In genomic region chr7:135666314-135666713, GRCm38 (mm10) we compare ENCODE assay signal across 20 mouse cellular contexts. TPM values are rescaled to one million over a fixed set of nuclear protein-coding genes. Genes with fewer than 3 reads are reported as not detected.
DNase-seq lines count a peak whose midpoint lies in the region; ATAC-seq and TF ChIP-seq lines count a peak whose summit lies in the region.
"Had no signal": no experiment of that assay in that cellular context is flagged by ENCODE, and none has a peak within 500 bp of the region (broad histone marks: within the 10 kb centered on the region; RNA-seq: fewer than 3 reads in every experiment).

No protein-coding gene starts in this region.

- no peak overlapping the region for H3K4me3 ChIP-seq in bone marrow, adult 2 months (replicated peaks; ENCODE audit: control insufficient read depth, low read depth, low read length)
- H3K4me3 ChIP-seq: embryonic facial prominence, embryonic 10.5 days; forebrain, embryonic 13.5 days; heart, embryonic 10.5 days; hindbrain, embryonic 15.5 days had no signal

- peak; percentile 34 to 43; a peak in 2 of 4 replicates for ATAC-seq in hematopoietic stem cell, adult 5-6 weeks (replicated peaks in 1 of 2; ENCODE audit: insufficient read depth in 1 of 2, low FRiP score in 2 of 2, low TSS enrichment in 1 of 2, low read depth in 1 of 2, poor library complexity in 2 of 2, severe bottlenecking in 2 of 2)
- ATAC-seq in neutrophil, adult 5-6 weeks (ENCODE audit: extremely low read depth, insufficient number of reproducible peaks, low FRiP score, poor library complexity, severe bottlenecking) = peak; percentile 32; the same call in 1 of the 2 replicates
- ATAC-seq in CD4-positive, CD25-positive, alpha-beta regulatory T cell, adult 4 months = no peak
- ATAC-seq: forebrain, embryonic 13.5 days; forebrain, postnatal 0 days; intestine, embryonic 16.5 days had no signal

- H3K27ac ChIP-seq in bone marrow, adult 2 months (ENCODE audit: control insufficient read depth, insufficient read depth, low read depth, low read length, poor library complexity) = peak overlapping the region; percentile 68
- H3K27ac ChIP-seq: embryonic facial prominence, embryonic 10.5 days; forebrain, embryonic 13.5 days; heart, embryonic 10.5 days; hindbrain, embryonic 15.5 days had no signal

- WGBS in bone marrow, adult 2 months = 32% methylated on average over 2 of the region's 2 CpGs

- no peak for TF ChIP-seq CTCF in bone marrow, adult 2 months (IDR thresholded peaks at IDR 0.05; ENCODE audit: control insufficient read depth, insufficient read depth, low read length)

- peak; percentile 75 for DNase-seq in 416B (ENCODE audit: low read depth)
- DNase-seq in embryo, embryonic 10.5 days (ENCODE audit: low spot score) = no peak
- DNase-seq: adrenal gland, postnatal 10 days; B cell, adult 2 months; cerebellum, adult 11 months; cerebellum, adult 9-10 months; cerebellum, postnatal 25 days; forebrain, postnatal 0 days; gastrocnemius, postnatal 25 days; heart, adult 18-20 months; heart, postnatal 10 days had no signal

- H3K4me1 ChIP-seq in bone marrow, adult 2 months (ENCODE audit: control insufficient read depth, insufficient read depth, low read length) = peaks cover 6% of the 10 kb centered on the region; the same call in 1 of the 2 replicates
- H3K4me1 ChIP-seq: forebrain, embryonic 13.5 days; heart, embryonic 10.5 days had no signal

- TF ChIP-seq POLR2A in bone marrow, adult 2 months (IDR thresholded peaks at IDR 0.05; ENCODE audit: borderline replicate concordance, control insufficient read depth, low read depth, low read length) = no peak

RNA-seq across cellular contexts. Expression of gene Mki67, which starts 49.8 kb away (rescaled TPM):
- 203 and 249 TPM in 2 replicates for polyA plus RNA-seq in bone marrow, adult 2 months (2011; ENCODE audit: insufficient read depth, insufficient read length, low replicate concordance, missing spikeins)
- 229 and 235 TPM in 2 replicates for total RNA-seq in hematopoietic stem cell, adult 5-6 weeks (2017)
- 2.2 and 2.7 TPM in 2 replicates for total RNA-seq in neutrophil, adult 5-6 weeks (2017)
- polyA plus RNA-seq in CD4-positive, CD25-positive, alpha-beta regulatory T cell, adult 4 months (2017; shearing (Covaris generic)) = 10 to 100 TPM in 1 of 2 experiments, 1 to 10 TPM in 1; 7.5 to 10.7 TPM

Comparison
In these comparisons a context has a peak if more than half of its experiments do, and no peak if none do; other contexts are left out.
1. RNA of gene Mki67, which starts 49.8 kb away (total RNA-seq): 229 to 235 TPM in hematopoietic stem cell, adult 5-6 weeks; 2.2 to 2.7 TPM in neutrophil, adult 5-6 weeks; every median in the first group is over 10 times any median in the second.